Mouse (Mus musculus) adrenal gland, postnatal 10 days (tissue): ENCODE measurements around the gene Ncapd2. TPM values are rescaled to one million over a fixed set of nuclear protein-coding genes. Genes with fewer than 3 reads are reported as not detected.

Source experiments
- DNase-seq: peaks from one replicate; pipeline ENCODE4 v3.0.0; 2021; ENCODE audit warnings: mixed read lengths
- total RNA-seq, 2 experiments: library from RNA; stranded (reverse); gene quantifications; 2 replicates each; pipeline ENCODE4 v1.2.3; 2021

Gene Ncapd2
- total RNA-seq, 2 experiments from 2014 or later, result 46.9 to 62.7 TPM

DNA sequence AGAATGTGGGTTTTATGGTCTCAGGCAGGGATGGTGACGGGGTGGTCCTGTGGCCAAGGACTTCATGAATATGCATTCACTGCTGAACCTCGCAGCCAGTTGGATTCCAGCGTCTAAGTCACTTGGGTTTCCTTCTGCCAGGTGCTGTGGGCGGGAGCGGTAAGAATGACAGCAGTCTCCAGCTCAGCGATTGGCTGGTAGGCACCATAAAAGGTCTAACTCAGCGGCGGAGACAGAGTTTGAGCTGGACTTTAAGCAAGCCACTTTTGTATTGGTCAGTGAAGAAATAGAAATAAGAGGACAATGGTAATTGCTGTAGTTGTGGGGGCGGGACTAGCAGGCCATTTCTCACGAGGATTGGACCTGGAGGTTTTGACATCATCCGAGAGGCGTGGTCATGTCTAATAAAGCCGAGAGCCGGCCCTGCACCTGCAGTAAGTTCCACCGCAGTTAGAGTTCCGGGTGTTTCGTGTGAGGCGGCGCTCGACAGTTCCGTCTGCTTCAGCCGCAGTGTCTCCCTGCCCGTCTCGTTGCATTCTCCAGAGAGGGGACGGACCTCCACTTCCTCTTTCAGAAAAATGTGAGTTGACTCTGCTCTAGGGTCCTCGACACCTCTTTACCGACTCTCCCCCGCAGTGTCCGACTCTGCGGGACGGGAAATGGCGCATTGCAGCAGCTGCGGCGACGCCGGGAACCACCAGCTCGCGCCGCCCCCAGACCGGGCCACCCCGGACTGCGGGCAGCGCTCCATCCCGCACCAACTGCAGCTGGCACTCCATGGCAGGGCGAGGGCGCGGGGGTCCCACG, 23.9 kb upstream of the Ncapd2 start, which contains the start of gene Vamp1:
TSS of gene Vamp1 (plus strand) at position 404 of the 807 bp plus-strand sequence.
- peak; percentile 96 for DNase-seq

DNA sequence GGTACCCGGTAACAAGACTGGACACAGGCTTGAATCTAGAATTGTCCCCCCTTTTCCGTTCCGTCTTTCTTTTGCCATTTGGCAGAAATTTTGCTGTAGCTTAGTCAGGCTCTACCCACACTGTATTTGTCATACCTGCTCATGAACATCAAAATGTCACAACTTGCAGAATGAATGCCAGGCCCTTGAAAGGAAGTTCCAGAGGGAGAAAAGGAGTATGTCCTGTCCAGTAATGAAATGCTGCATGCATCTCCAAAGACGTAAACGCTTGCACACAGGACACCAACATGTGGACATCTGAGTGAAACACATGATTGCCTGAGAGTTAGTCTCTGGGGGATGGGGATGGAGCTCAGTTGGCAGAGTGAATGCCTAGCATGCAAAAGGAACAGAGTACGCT, 22.2 kb upstream of the Ncapd2 start:
- DNase-seq, result no peak

GRCm38 (mm10) chr6:125213129-125213528, 21.6 kb upstream of the Ncapd2 start:
- DNase-seq, result no peak

DNA sequence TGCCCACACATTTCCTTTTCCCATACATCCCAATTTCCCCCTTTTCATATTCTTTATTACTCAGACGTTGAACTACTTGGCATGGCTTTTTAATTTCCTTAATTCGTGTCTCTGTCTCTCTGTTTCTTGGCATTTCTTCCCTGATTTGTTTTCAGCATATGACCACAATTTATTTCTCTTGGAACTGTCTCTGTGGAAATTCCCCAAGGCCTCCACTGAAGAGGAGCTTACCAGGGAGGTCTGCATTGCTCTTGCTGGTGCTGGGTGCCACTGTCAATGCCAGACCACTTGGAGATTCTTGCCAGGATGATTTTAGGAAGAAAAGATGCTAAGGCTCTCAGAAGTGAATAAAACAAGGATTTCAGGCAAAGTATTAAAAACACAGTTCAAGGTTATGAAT, 21.1 kb upstream of the Ncapd2 start:
- peak; percentile 50 for DNase-seq

DNA sequence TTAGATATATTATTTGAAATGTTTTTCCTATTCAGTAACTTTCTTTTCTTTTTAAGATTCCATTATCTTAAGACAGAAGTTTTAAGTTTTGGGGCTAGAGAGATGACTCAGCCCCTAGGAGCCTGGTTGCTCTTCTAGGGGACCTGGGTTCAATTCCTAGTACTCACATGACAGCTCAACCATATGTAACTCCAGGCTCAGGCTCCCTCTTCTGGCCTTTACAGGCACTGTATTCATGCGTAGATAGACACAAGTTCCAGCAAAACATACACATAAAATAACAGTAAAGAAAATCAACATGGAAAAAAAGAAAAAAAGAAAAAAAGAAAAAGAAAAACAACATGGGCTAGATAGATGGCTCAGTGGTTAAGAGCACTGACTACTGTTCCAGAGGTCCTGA, 18.9 kb upstream of the Ncapd2 start:
- DNase-seq, result no peak

- no peak for DNase-seq
Measured at GRCm38 (mm10) chr6:125197166-125197565, 5.7 kb upstream of the Ncapd2 start.

DNA sequence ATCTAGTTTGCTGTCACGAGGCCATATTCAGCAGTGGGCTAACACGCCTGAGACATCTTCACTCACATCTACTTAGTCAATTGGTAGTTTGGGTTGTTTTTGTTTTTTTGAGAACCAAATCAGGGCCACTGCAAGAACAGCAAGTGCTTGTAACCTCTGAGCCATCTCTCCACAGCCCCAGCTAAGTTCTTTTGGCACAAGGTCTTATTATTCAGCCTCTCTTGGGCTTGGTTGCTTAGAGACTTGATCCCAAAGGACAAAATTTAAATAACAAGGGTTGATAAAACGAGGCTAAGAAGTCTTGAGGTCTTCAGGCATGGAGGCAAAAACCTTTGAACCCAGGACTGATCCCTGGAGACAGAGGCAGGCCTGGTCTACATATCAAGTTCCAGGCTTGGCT, 4.8 kb upstream of the Ncapd2 start:
- DNase-seq, result no peak

DNA sequence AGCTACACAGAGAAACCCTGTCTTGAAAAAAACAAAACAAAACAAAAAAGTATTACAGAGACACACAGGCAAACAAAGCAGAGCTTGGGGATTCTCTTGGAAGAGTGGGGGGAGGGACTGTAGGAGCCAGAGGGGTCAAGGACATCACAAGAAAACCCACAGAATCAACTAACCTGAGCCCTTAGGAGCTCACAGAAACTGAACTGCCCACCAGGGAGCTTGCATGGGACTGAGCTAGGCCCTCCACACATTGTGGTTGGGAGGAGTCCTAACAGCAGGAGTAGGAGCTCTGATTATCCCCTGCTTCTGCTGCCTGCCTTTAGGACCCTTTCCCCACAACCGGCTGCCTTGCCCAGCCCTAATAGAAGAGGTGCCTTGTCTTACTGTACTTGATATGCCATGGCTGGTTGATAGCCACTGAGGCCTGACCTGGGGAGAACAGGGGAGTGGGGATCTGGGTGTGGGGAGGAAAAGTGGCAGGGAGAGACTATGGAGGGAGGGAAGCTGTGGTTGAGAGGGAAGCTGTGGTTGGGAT, 4.1 kb upstream of the Ncapd2 start:
- no peak for DNase-seq

- no peak for DNase-seq
Measured at GRCm38 (mm10) chr6:125193390-125193789, 1.9 kb upstream of the Ncapd2 start.

GRCm38 (mm10) chr6:125192841-125193240, 1.3 kb upstream of the Ncapd2 start:
- DNase-seq, result no peak

DNA sequence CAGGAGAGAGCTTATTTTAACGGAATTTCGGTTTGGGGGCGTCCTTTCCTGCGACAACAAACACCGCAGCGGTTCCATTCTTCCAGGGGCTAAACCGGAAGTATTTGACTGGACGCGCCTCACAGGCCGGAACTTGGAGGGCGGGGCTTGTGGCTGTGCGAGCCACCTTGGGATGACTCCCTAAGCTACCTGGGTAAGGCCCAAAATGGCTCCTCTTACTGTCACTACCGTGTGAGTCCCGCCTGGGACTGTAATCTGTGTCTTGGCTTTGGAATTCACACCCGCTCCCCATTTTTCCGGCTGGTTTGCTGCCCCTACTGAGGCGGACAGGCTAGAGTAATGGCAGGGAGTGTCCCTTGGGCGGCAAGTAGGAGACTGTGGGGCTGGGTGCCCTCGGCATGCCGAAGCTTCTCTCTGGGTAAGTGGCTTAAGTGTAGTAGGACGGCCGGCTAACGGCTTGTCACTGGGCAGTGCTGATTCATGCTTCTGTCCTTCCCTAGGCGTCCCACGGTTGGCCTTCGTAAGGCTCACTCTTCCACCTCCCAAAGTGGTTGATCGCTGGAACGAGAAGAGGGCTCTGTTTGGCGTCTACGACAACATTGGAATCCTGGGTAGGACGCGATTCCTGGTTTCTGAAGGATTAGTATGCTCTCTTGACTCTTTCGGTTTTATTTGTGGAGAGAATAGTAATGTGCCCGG, 664 bp upstream of the Ncapd2 start:
- DNase-seq, result peak; percentile 95

- no peak for DNase-seq
Measured at GRCm38 (mm10) chr6:125190816-125191215, 685 bp downstream of the Ncapd2 start.

DNA sequence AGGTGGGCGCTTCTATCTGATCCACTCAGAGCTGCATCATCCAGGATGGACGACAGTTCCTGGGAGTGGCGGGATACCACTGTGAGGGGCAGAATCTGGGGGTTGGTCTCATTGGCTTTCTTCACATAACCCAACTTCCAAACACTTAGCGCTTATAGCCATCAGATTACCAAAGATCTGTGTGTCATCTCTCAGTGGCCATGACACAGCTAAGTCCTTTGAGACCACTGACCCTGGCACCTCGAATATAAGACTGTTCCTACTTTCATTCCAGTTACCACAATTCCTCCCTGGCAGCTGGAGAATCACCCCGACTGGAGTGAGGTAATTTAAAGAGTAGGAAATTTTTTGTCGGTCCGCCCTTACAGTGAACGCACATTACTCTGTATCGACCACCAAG, 5.3 kb downstream of the Ncapd2 start:
- no peak for DNase-seq

- no peak for DNase-seq
Measured at GRCm38 (mm10) chr6:125182133-125182532, 9.4 kb downstream of the Ncapd2 start.

DNA sequence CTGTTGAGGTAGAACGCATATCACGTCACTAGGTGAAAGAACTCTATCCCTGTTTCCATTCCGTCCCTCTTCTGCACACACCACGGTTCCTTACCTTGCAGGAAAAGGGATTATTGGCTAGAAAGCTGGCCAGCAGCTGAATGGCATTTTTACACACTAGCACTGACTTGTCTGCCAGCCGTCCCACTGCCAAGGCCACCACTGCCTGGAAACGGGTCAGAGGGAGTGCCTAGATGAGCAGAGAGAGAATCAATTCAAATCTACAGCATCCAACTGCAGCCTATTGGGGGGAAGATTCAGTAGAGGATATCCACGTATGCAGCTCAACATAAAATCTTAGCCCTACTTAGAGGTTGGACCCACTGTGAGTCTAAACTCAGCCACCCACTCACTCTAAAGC, 11.9 kb downstream of the Ncapd2 start:
- peak; percentile 48 for DNase-seq

DNA sequence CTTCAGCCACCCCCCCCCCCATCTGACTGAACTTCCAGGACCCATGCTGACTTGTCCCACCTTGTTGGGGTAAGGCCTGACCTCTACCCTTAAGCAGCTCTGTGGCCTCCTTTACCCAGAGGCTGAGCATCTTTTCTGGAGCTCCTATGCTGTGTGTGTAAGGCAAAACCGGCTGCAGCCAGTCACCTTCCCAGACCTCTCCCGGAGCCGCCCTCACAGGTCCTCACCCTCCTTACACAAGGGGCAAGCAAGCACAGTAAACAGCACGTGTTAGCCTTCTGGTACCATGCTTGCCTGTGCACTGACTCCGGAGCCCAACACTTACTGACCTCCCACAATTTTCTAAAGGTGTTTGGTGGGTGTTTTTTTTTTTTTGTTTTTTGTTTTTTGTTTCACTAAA, 16.0 kb downstream of the Ncapd2 start:
- DNase-seq, result no peak

GRCm38 (mm10) chr6:125173256-125173655, 18.2 kb downstream of the Ncapd2 start:
- DNase-seq, result peak; percentile 81

GRCm38 (mm10) chr6:125172474-125172873, 19.0 kb downstream of the Ncapd2 start:
- DNase-seq, result no peak

DNA sequence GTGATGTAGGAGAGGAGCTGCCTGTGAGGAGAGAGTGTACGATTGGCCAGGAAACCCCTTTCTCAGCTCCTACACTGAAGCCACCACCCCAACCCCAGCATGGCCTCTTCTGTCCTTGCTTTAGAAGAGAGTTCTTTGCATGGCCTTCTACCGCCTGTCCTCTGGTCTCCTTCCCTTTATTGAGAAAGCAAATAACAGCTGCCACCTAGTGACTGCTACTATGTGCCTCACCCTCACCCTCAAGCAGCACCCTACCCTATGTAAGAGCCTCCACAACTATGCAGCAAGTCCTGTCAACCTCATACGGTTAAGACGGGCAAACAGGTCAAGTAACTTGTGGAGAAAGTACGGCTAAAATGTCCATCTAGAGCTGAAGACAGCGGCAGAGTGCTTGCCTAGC, 21.3 kb downstream of the Ncapd2 start:
- DNase-seq, result no peak

- no peak for DNase-seq
Measured at GRCm38 (mm10) chr6:125168086-125168485, 23.4 kb downstream of the Ncapd2 start.

- peak; percentile 73 for DNase-seq
Measured at GRCm38 (mm10) chr6:125166861-125167650, 24.4 kb downstream of the Ncapd2 start.

DNA sequence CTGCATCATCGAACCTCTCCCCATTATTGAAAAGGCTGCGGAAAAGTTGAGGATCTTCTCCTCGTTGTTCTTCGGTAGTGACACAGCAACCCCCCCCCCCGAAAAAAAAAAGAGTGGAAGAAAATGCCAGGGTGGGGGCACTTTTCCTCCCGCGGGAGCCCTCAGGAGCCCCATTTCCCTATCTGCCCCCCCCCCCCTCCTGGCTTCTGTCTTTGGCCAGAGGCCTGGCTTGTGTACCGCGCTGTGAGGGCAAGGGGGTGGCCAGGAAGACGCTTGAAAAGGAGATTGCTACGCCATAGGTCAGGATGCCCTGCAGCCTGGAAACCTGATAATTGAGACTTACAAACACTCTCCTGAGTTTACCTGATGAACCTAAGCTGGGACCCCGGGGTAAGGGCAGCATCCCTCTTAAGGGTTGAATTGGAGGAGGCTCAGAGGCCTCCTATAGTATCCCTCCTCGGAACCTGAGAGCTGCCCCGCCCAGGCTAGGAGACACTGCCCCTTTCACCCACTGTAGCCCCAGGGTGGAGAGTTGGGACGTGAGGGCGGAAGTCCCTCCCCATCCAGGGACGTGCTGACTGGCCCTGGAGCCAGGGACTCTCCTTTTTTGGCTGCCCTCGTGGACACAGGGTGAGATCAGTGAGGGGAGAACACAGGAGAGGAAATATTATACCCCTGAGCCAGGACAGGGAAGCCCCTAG, 25.3 kb downstream of the Ncapd2 start, which contains the start of gene Gapdh:
TSS of gene Gapdh (minus strand) at position 417 of the 701 bp plus-strand sequence.
- DNase-seq, result peak; percentile 93
